ENCODE assay signal across 25 mouse cellular contexts in the genomic region with DNA sequence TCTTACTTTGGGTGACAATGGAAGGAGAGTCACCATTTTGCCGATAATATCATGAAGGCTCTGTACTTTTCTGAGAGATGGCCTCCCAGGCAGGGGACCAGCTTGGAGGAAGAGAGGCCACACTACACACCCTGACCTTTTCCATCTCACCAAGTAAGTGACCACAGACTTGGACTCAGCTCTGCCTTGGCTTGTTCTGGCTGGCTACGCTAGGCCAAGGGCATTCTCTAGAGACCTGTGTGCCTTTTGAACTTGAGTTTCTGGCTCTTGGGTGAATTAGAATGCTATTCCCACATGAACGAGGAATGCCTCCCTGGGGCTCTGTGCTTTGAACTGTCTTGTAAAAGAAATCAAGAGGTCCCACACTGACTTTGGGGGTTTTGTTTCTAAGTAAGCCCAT.
"Had no signal": no experiment of that assay in that cellular context is flagged by ENCODE, and none has a peak within 500 bp of the region (broad histone marks: within the 10 kb centered on the region; RNA-seq: fewer than 3 reads in every experiment).

No protein-coding gene starts in this region.

- DNase-seq: gastrocnemius, postnatal 10 days; gastrocnemius, postnatal 25 days; heart, adult 18-20 months; heart, postnatal 14 days; heart, postnatal 36 days; kidney, adult 11 months; kidney, adult 2 months; kidney, adult 9 months; kidney, postnatal 14 days; kidney, postnatal 36 days; layer of hippocampus, adult 9-11 months; layer of hippocampus, postnatal 36 days; left cerebral cortex, postnatal 4 days; liver; liver, embryonic 13.5 days; liver, postnatal 0 days had no signal

- H3K27ac ChIP-seq: heart, embryonic 13.5 days; heart, embryonic 15.5 days; hindbrain, embryonic 13.5 days; hindbrain, embryonic 15.5 days; hindbrain, postnatal 0 days; kidney, embryonic 15.5 days; kidney, postnatal 0 days; limb, embryonic 12.5 days; liver, embryonic 13.5 days; liver, embryonic 15.5 days had no signal

- H3K9me3 ChIP-seq: heart, embryonic 13.5 days; heart, embryonic 15.5 days; hindbrain, embryonic 13.5 days; hindbrain, embryonic 15.5 days; kidney, embryonic 15.5 days; limb, embryonic 12.5 days; liver, embryonic 13.5 days; liver, embryonic 15.5 days had no signal

- H3K4me1 ChIP-seq: heart, embryonic 13.5 days; heart, embryonic 15.5 days; hindbrain, embryonic 15.5 days; limb, embryonic 12.5 days; liver, embryonic 15.5 days had no signal

- H3K36me3 ChIP-seq: heart, embryonic 13.5 days; heart, embryonic 15.5 days; hindbrain, embryonic 13.5 days; hindbrain, embryonic 15.5 days; kidney, embryonic 15.5 days; limb, embryonic 12.5 days; liver, embryonic 13.5 days; liver, embryonic 15.5 days had no signal

- H3K4me3 ChIP-seq: heart, embryonic 13.5 days; heart, embryonic 15.5 days; hindbrain, embryonic 13.5 days; hindbrain, embryonic 15.5 days; kidney, embryonic 15.5 days; limb, embryonic 12.5 days; liver, embryonic 13.5 days; liver, embryonic 15.5 days had no signal

- H3K27me3 ChIP-seq: heart, embryonic 15.5 days; hindbrain, embryonic 13.5 days; hindbrain, embryonic 15.5 days; kidney, embryonic 15.5 days; limb, embryonic 12.5 days; liver, embryonic 13.5 days; liver, embryonic 15.5 days had no signal
